Mouse (Mus musculus): ENCODE measurements around the gene Prcd. TPM values are rescaled to one million over a fixed set of nuclear protein-coding genes. Genes with fewer than 3 reads are reported as not detected.
A peak's percentile ranks its signal among the peaks of the same experiment; 100 is the strongest.

The Prcd gene
- polyA plus RNA-seq, 1 experiment from 2014 or later: 1.1 TPM

DNA sequence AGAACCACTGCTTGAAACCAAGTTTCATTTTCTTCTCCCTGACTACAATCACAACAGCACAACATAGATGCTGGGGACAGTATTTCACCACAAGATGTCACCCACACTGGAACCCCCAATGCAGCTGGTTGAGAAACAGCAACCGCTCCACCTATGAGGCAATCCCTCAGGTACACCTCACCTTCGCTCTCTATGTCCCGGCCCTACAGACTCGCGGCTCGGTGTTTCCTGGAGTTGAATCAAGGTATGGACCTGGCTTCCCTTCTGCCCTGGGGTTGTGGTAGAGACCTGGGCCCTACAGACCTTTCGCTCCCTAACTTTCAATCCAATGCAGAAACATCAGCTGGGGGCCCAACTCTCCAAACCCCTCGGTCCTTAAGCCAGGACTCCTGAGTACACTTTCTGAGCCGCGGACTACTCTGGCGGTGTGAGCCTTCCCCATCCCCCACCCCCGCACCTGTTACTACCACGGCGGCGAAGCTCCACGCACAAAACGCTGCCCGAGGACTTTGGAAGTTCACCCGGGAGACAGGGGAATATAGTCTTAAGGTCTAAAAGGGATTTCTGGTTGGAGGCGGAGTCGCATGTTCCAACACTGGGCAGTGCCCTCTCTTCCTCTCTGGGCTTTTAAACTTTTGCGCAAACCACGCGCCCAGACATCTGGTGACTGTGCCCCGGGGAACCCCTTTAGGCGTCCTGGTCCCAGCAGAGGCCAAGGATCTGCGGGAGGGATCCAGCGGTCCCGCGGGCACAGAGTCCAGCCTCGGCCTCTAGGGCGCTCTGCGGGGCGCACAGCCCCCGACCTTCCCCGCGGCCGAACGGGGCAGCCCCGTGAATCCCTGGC is 29.8 kb upstream of the Prcd start:
- H3K9ac ChIP-seq (ENCODE audit: low read depth, low read length): peak overlapping the region; percentile 78
- peak overlapping the region; percentile 92 for H3K4me2 ChIP-seq (replicated peaks; ENCODE audit: low read depth, low read length)
- ATAC-seq (ENCODE audit: low FRiP score, low TSS enrichment): peak; percentile 14; the same call in 1 of the 2 replicates
- H3K27me3 ChIP-seq (ENCODE audit: control insufficient read depth, insufficient read depth, low read length): no peaks in the 10 kb centered on the region; the same call in 1 of the 2 replicates
- H3K4me1 ChIP-seq (ENCODE audit: control insufficient read depth, insufficient read depth, low read length): peaks cover 45% of the 10 kb centered on the region
- no peaks in the 10 kb centered on the region for H3K36me3 ChIP-seq (ENCODE audit: control insufficient read depth, insufficient read depth, low read length)
- peak overlapping the region; percentile 73 for H3K4me3 ChIP-seq (ENCODE audit: low read length)
- no peaks in the 10 kb centered on the region for H3K9me3 ChIP-seq (ENCODE audit: control insufficient read depth, low read length)
- H3K27ac ChIP-seq (ENCODE audit: low read depth, low read length): no peak overlapping the region
- WGBS: 4% methylated on average over 40 of the region's 40 CpGs

DNA sequence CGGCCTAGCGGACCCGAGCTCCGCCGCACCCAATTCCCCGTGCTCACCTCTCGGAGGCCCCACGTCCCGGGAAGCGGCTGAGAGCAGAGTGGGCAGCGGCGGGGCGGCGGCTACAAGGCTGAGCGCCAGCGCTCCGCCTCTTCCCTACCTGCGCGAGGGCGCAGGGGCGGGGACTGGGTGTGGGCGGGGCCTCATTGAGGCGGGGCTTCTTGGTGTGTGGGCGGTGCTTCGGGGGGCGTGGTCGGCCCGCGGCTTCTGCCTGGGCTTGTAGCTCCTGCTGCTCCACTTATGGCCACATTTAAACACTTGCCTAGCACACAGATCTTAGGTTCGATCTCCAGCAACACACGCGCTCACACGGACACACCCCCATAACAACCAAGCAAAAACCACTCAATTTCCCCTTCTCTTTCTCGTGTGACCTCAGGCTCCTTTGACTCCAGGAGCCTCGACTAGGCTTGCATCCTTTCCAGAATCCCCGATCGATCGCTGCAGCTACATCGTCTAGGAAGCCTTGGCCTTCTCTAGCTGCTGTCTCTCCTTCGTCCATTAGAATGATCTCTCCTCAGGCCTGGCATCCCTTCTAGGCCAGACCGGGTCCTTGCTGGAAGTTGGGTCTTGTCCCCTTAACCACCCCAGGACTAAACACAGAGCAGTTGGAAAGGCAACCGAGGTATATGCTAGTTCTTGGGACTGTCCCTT is 29.1 kb upstream of the Prcd start:
- peak; percentile 41 for ATAC-seq (ENCODE audit: low FRiP score, low TSS enrichment)
- Histone ChIP-seq H3K36me3 (ENCODE audit: control insufficient read depth, insufficient read depth, low read length) (no peaks in the 10 kb centered on the region), H3K9me3 (ENCODE audit: control insufficient read depth, low read length) (no peaks in the 10 kb centered on the region), H3K4me2 (replicated peaks; ENCODE audit: low read depth, low read length) (peak overlapping the region; percentile 92), H3K4me1 (ENCODE audit: control insufficient read depth, insufficient read depth, low read length) (peaks cover 41% of the 10 kb centered on the region), H3K9ac (ENCODE audit: low read depth, low read length) (peak overlapping the region; percentile 78), H3K4me3 (ENCODE audit: low read length) (peak overlapping the region; percentile 73), H3K27me3 (ENCODE audit: control insufficient read depth, insufficient read depth, low read length) (no peaks in the 10 kb centered on the region; the same call in 1 of the 2 replicates), H3K27ac (ENCODE audit: low read depth, low read length) (no peak overlapping the region)
- WGBS: 14% methylated on average over 34 of the region's 42 CpGs

DNA sequence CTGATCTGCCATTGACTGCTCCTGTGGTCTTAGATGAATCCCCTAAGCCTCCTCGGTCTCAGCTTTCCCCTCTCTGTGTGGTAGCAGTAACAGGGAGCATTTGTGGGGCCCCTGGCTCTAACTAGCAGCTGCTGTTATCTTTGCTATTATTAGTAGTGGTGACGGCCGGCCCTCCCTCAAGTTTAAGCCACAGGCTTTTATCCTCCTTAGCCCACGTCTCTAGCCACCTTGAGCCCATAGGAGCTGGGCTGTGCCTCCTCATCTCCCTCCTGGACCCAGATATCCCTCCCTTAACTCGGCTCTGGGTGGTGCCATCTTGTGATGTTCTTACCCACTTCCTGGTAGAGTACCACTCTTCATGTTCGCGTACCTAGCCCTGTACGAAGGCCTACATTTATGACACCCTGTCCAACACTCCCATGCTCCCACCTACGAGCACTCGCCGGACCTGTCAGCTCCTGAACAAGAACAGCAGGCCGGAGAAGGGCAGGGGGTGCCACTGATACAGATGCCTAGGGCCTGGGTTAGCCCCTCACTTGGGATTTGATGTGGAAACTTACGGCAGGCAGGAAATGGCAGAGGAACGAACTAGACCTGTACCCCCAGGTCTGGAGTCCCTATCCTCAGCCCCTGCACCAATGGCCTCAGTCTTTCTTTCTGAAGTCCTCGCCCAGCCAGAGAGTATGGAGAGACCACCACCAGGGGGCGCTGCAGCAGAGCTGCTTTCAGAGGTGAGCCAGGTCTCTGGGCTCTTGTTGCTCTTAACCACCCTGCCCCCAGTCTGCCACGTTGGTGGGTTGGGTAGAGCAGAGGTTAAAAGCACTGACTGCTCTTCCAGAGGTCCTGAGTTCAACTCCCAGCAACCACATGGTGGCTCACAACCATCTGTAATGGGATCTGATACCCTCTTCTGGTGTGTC is 28.0 kb upstream of the Prcd start:
- Histone ChIP-seq H3K36me3 (ENCODE audit: control insufficient read depth, insufficient read depth, low read length) (no peaks in the 10 kb centered on the region), H3K9me3 (ENCODE audit: control insufficient read depth, low read length) (no peaks in the 10 kb centered on the region), H3K4me3 (ENCODE audit: low read length) (no peak overlapping the region), H3K27ac (ENCODE audit: low read depth, low read length) (no peak overlapping the region), H3K9ac (ENCODE audit: low read depth, low read length) (no peak overlapping the region), H3K27me3 (ENCODE audit: control insufficient read depth, insufficient read depth, low read length) (no peaks in the 10 kb centered on the region; the same call in 1 of the 2 replicates), H3K4me1 (ENCODE audit: control insufficient read depth, insufficient read depth, low read length) (peaks cover 36% of the 10 kb centered on the region), H3K4me2 (replicated peaks; ENCODE audit: low read depth, low read length) (no peak overlapping the region)
- 77% methylated on average over 17 of the region's 17 CpGs for WGBS
- ATAC-seq (ENCODE audit: low FRiP score, low TSS enrichment): no peak

DNA sequence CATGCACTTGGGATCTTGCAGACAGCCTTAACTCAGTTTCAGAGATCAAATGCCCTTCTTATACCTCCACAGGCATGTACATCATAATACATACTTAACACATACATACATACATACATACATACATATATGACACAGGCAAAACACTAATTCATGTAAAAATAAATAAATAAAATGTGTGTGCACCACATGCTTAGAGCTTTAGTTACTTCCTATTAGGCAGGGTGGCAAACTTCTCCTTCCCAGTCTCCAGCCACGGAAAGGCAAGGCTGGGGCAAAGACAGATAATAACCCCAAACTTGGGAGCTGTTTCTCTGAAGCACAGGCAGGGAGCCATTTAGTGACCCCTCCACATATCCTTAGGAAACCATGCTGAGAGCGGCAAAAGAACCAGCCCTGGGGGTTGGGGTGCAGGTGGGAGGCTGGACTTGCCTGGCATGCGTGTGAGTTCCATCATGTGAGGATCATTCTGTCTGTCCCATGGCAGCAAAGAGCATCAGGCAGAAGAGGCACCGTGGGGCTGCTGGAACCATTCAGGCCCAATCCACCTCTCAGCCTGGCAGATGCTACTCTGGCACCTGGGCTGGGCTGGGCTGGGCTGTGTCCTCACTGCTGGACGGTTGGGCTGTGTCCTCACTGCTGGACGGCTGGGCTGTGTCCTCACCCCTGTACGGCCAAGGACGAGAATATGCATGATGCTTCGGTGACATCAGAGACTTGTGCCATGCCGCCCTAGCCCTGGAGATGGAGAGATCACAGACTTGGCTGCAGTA is 26.8 kb upstream of the Prcd start, which contains the start of gene Rhbdf2:
Gene Rhbdf2 (minus strand): TSS at position 721 of the 773 bp plus-strand sequence.
- H3K27ac ChIP-seq (ENCODE audit: low read depth, low read length): no peak within 1 kb of the TSS
- no peaks in the 10 kb centered on the region; the same call in 1 of the 2 replicates for H3K27me3 ChIP-seq (ENCODE audit: control insufficient read depth, insufficient read depth, low read length)
- no peak for ATAC-seq (ENCODE audit: low FRiP score, low TSS enrichment)
- no peaks in the 10 kb centered on the region for H3K36me3 ChIP-seq (ENCODE audit: control insufficient read depth, insufficient read depth, low read length)
- H3K4me1 ChIP-seq (ENCODE audit: control insufficient read depth, insufficient read depth, low read length): peaks cover 26% of the 10 kb centered on the region
- no peak within 1 kb of the TSS for H3K9ac ChIP-seq (ENCODE audit: low read depth, low read length)
- no peaks in the 10 kb centered on the region for H3K9me3 ChIP-seq (ENCODE audit: control insufficient read depth, low read length)
- no peak within 1 kb of the TSS for H3K4me3 ChIP-seq (ENCODE audit: low read length)
- 60% methylated on average over 10 of the region's 10 CpGs for whole genome bisulfite sequencing
- H3K4me2 ChIP-seq (replicated peaks; ENCODE audit: low read depth, low read length): no peak within 1 kb of the TSS

DNA sequence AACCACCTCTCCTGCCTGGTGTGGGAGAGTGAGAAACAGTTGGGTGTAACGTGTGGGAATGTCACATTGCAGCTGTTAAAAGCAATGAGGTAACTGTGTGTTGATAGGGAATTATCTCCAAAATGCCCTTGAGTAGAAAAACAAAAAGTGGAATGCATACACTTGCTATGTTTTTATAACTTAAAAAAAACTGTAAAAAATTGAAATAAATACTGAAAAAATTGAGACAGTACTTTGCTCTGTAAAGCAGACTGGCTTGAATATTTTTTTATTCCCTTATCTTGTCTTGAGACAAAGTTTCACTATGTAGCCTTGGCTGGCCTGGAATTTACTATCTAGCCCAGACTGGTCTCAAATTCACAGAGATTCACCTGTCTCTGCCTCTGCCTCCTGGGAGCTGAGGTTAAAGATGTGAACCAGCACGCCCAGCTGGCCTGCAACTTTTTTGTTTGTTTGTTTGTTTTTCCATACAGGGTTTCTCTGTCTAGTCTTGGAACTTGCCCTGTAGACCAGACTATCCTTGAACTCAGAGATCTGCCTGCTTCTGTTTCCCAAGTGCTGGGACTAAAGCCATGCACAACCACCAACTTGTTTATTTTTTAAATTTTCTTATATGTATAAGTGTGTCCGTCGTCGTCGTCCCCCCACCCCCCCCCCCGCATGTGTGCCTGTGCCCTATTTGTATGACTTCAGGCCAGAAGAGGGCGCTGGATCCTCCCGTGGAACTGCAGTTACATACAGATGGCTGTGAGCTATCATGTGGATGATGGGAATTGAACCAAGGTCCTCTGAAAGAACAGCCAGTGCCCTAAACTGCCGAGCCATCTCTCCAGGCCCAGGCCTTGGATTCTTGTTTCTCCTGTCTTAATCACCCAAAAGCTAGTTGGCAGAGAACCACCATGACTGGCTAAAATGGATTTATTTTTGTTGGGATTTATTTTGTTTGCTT is 26.0 kb upstream of the Prcd start:
- WGBS: 40% methylated on average over 10 of the region's 10 CpGs
- Histone ChIP-seq H3K4me1 (ENCODE audit: control insufficient read depth, insufficient read depth, low read length) (peaks cover 19% of the 10 kb centered on the region; the same call in 1 of the 2 replicates), H3K36me3 (ENCODE audit: control insufficient read depth, insufficient read depth, low read length) (no peaks in the 10 kb centered on the region), H3K9ac (ENCODE audit: low read depth, low read length) (no peak overlapping the region), H3K27ac (ENCODE audit: low read depth, low read length) (no peak overlapping the region), H3K27me3 (ENCODE audit: control insufficient read depth, insufficient read depth, low read length) (no peaks in the 10 kb centered on the region; the same call in 1 of the 2 replicates), H3K4me2 (replicated peaks; ENCODE audit: low read depth, low read length) (no peak overlapping the region), H3K4me3 (ENCODE audit: low read length) (no peak overlapping the region), H3K9me3 (ENCODE audit: control insufficient read depth, low read length) (no peaks in the 10 kb centered on the region)
- ATAC-seq (ENCODE audit: low FRiP score, low TSS enrichment): no peak

DNA sequence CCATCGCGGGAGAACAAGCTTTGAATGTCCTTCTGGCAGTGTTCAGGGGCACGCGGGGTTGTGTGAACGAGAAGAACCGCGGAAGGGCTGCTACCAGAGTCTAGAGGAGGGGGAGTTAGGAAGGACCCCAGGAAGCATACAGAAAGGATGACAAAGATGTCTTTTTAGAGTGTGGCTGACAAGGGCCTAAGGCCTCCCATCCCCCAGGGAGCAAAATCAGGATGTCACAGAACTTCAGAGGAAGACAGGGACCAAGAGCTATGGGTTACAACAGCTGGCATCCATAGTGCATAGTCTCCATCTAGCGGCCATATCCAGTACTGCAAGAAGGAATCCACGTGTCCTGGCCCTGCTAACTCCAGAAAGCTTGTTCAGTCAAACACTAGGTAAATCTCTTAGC is 24.6 kb upstream of the Prcd start:
- peak; percentile 46; the same call in 1 of the 2 replicates for ATAC-seq (ENCODE audit: low FRiP score, low TSS enrichment)
- Histone ChIP-seq H3K4me3 (ENCODE audit: low read length) (no peak overlapping the region), H3K27ac (ENCODE audit: low read depth, low read length) (no peak overlapping the region), H3K9me3 (ENCODE audit: control insufficient read depth, low read length) (no peaks in the 10 kb centered on the region), H3K4me1 (ENCODE audit: control insufficient read depth, insufficient read depth, low read length) (peaks cover 6% of the 10 kb centered on the region; the same call in 1 of the 2 replicates), H3K9ac (ENCODE audit: low read depth, low read length) (no peak overlapping the region), H3K4me2 (replicated peaks; ENCODE audit: low read depth, low read length) (no peak overlapping the region), H3K36me3 (ENCODE audit: control insufficient read depth, insufficient read depth, low read length) (no peaks in the 10 kb centered on the region), H3K27me3 (ENCODE audit: control insufficient read depth, insufficient read depth, low read length) (no peaks in the 10 kb centered on the region)
- 62% methylated on average over 9 of the region's 9 CpGs for WGBS

DNA sequence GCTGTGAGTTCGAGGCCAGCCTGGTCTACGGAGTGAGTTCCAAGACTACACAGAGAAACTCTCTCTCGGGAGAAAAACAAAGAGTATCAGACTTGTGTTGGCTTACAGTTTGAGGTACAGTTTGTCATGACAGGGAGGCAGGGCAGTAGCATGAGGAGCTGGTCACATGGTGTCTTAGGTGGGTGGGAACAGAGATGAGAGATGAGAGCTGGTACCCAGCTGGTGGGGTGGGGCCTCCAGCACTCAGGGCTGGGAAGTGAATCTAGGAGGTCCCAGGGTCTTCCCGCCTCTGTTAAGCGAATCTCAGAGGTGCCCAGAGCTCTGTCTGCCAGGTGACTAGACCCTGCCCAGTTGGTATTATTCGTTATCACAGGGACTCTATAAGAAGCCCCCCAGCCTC is 23.9 kb upstream of the Prcd start:
- no peak overlapping the region for H3K4me3 ChIP-seq (ENCODE audit: low read length)
- no peak overlapping the region for H3K27ac ChIP-seq (ENCODE audit: low read depth, low read length)
- no peaks in the 10 kb centered on the region for H3K9me3 ChIP-seq (ENCODE audit: control insufficient read depth, low read length)
- no peak overlapping the region for H3K9ac ChIP-seq (ENCODE audit: low read depth, low read length)
- peaks cover 6% of the 10 kb centered on the region; the same call in 1 of the 2 replicates for H3K4me1 ChIP-seq (ENCODE audit: control insufficient read depth, insufficient read depth, low read length)
- no peaks in the 10 kb centered on the region for H3K27me3 ChIP-seq (ENCODE audit: control insufficient read depth, insufficient read depth, low read length)
- no peak for ATAC-seq (ENCODE audit: low FRiP score, low TSS enrichment)
- no peaks in the 10 kb centered on the region for H3K36me3 ChIP-seq (ENCODE audit: control insufficient read depth, insufficient read depth, low read length)
- 91% methylated on average over 6 of the region's 6 CpGs for WGBS
- no peak overlapping the region for H3K4me2 ChIP-seq (replicated peaks; ENCODE audit: low read depth, low read length)
